Mouse (Mus musculus) retina, adult 2 months (tissue): Measurements from ENCODE around the gene AC161166.1.
A peak's percentile ranks its signal among the peaks of the same experiment; 100 is the strongest.

Source experiments
- DNase-seq: peaks from one replicate; pipeline ENCODE4 v3.0.0-alpha.2; 2012; ENCODE audit warnings: low read depth, low spot score

The AC161166.1 gene

DNA sequence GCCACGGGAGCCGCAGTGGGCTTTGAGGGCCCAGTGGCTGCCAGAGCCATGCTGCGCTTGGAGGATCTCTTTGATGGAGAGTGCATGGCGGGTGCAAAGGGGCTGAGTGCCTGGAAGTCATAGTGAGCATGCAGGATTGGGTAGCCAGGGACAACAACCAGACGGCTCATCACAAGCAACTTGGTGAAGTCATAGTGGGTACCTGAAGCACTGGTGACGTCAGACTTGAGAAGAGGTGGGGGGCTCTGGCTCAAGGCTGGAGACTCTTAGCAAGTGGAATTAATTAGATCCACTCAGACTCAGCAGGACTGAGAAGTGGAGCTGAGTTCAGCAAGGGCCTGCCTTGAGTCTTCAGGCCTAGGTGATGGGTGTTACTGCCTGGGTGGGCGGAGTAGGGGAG is at the start of gene AC161166.1:
TSS of gene AC161166.1 (minus strand) at position 101 of the 400 bp plus-strand sequence.
- DNase-seq: no peak

DNA sequence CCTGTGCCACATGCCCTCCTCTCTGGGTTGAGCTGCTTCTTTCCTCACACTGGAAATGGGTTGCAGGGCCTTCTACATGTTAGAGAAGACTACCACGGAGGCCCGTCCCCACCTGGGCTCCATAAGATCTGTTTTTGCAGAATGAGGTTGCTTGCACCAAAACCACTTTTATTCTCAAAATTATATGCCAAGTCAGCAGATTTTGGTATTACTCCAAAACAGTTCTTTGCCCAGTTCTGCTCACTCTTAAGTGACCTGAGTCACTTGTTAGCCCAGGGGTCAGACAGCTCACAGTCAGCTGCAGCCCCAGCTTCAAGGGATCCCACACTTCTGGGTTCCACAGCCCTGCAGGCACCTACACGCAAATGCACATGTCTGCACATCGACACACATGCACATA is 49.2 kb upstream of the AC161166.1 start:
- DNase-seq: no peak

DNA sequence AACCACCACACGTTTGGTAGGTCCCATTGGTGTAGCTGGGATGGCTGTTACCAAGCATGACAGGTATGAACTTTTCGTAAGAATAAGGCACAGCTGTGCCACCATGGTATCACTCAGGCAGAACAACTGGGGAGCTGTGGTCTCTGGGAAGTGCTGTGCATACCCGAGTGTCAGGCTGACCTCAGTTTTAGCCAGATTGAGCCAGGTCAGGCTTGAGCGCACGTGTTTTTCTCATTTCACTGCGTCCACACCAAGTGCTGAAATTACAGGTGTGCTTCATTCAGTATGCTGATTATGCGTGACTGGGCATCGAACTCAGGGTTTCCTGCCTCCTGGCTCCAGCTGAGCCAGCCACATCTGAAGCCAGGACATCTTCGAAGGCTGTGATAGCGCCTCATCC is 43.5 kb upstream of the AC161166.1 start:
- no peak for DNase-seq

DNA sequence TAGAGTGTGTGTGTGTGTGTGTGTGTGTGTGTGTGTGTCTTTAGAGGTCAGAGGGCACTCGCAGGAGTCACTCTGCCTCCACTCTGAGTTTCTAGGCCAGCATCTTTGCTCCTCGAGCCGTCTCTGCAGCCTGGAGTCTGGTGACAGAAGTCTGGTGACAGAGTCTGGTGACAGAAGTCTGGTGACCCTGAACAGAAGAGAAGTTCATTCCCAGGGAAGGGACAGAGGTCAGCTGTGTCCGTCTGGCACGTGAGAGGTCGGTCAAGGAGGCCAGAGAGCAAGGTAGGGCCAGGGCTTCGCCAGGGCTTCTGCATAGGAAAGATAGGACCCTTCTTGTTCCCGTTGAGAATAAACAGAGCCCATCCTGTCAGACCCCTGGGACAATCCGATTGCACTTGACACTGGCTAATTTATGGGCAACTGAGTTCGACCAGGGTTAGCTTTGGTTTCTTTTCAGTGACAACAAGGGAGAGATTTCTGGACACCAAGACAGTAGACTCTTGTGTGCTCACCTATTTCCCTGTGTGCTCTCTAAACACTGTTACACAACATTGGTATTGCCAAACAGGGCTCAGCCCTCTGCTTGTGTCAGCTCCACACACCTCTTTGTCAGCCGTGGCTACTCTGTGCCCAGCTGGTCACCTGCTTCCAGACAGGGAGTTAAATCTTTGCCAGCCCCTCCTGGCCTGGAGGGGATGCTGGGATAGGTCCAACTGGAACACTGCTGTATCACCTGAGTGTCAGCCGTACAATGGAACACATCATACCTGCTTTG is 39.9 kb upstream of the AC161166.1 start:
- no peak for DNase-seq

DNA sequence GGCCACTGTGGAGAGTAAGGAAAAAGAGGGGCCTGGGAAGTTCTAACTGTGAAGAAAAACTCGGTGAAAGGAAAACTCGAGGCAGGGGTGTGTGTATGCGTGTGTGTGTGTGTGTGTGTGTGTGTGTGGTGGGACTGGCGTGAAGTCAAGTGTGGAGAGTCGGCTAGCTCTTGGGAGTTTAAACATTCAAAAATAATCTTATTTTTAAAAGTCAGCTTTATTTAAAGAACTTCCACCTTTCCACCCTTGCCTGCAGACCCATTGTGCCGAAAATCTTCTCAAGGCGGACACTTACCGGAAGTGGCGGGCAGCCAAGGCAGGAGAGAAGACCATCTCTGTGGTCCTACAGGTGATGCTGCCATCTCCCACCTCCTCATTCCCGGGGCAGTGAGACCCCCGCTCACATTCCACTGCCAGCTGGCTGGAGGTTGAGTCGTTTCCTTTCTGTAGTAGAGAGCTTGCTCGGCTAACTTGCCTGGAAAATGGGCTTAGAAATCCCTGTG is 35.3 kb upstream of the AC161166.1 start:
- DNase-seq: no peak

DNA sequence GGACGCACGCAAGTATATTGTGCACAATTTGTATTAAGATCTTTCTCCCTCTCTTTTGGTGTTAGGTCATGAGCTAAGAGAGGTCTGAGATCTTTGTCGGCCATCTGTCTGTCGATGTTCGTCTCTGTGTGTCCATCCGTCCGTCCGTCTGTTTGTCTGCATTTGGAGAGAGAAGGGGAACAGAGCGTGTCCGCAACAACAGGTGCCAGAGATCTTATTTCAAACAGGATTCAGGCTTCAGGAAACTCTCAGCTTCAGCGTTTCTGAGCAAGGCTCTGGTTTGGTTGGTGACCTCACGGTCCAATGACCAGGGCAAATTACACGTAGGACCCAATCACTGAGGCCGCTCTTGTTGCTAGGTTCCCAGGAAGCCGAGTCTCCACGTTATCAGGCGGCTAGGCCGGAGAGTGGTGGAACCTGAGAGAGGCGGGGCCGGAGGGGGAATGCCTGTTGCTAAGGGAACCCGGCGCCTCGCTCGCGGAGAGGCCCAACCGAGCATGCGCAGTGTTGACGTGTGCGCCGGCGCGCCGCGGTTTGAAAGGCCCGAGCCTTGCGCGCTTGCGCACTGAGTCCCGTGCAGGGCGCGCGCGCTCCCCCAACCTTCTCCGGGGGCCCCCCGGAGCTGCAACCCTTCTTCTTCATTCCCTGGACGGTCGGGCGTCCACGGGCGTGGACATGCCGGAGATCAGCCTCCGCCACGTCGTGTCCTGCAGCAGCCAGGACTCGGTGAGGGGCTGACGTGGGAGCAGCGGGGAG is 34.6 kb upstream of the AC161166.1 start:
- DNase-seq: peak; percentile 97

DNA sequence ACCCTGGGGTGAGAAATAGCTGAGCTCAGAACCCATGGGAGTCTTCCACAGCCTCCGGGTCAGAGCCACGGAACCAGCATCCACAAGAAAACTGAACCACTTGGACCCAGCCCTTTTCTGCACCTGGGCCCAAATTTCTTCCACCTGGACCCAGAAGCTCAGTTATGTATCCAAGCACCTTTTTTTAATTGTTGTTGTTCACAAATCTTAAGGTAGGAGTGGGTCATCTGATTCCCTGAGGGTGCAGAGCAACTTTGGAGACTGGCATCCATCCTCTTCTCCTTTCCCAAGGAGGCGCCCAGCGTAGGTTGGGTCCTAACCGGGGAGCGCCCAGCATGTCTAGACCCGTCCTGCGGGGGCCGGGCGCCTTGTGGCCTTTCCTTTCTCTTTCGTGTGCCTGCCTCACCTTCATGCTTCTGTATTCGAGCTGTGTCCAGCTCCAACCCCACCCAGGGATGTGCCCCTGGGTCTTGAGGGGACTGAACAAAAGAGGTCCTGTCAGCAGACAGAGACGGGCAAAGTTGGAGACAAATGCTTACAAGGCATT is 33.9 kb upstream of the AC161166.1 start, which contains the start of the genes Pinlyp and Xrcc1:
TSS of gene Pinlyp (minus strand) at position 51 of the 547 bp plus-strand sequence.
TSS of gene Xrcc1 (plus strand) at position 222 of the 547 bp plus-strand sequence.
- DNase-seq: no peak

DNA sequence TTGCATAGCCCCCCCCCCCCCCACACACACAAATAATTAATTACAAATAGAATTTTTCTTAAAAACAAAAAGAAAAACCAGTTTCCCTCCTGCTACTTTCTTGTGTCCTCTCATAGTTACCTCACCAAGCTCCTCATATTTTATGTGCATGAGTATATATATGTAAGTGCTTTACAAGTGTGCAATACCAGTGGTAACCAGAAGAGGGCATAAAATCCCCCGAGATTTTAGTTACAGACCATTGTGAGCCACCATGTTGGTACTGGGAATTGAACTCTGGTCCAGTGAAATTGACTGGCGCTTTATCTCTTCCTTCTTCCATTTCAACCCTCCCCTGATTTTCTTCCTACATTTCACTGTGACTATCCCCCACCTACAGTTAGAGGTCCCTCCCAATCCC is 32.3 kb upstream of the AC161166.1 start:
- no peak for DNase-seq

DNA sequence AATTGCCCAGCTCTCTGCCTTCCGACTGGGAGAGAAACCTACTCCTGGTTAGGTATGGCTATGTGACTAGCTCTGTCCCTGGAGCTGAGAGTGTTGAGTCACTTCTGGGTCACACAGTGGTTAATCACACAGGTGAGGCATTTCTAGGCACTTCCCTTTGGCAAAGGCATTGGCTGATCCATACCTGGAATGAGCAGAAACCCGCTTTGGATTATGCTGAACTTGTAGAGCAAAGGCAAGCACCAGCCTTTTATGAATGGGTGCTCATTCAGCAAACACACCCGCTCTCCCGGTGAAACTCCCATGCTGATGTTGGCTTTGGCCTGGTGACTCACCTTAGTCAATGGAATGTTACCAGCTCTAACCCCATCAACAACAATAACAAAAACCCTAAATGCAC is 27.4 kb upstream of the AC161166.1 start:
- DNase-seq: no peak

DNA sequence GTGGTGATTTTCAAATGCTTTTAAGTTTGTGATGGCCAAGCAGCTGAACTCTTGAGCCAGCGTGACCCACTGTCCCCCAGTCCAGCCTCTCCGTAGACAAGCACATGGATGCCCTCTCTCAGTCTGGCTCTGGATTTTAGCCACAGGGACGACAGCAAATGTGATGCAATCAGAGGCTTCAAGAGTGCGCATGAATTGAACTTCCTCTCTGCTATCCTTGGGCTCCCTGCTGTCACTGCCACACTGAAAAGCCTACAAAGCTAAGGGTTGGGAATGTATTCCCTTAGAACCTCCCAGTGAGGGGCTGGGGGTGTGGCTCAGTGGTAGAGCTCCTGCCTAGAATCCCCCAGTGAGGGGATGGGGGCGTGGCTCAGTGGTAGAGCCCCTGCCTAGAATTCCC is 26.4 kb upstream of the AC161166.1 start:
- DNase-seq: no peak

DNA sequence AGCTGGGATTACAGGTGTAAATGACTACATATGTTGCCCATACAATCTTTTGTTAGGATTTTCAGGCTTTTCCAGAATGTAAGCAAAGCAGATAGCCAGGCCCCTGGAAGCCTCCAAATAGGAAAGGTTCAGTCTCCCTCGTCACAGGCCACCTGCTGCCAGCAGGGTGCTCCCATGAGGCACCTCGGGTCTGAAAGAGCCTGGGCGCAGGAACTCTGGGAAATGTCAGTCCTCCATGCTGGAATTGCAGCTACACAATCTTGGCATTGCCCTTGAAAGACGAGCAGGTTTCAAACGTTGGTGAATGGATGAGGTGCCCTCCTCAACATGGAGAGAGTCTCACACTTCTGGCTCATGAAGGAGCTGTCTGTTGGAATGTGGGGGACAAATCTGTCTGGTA is 25.9 kb upstream of the AC161166.1 start:
- DNase-seq: no peak

DNA sequence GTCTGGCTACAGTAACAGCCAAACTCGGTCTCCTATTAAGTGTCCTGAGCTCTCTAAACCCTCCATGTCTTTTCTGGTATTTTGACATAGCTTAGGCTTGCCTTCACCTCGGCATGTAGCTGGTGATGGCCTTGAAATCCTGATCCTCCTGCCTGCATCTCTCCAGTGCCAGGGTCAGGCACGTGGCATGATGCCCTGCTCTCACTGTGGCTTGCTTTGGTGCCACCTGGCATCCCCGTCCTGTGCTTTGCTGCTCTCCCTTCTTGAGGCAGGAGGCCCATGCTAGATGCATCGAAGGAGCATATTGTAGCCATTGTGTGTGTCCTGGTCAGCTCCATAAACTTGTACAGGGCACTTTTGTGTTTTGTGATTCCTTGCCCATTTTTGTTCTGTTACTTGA is 25.3 kb upstream of the AC161166.1 start:
- no peak for DNase-seq

DNA sequence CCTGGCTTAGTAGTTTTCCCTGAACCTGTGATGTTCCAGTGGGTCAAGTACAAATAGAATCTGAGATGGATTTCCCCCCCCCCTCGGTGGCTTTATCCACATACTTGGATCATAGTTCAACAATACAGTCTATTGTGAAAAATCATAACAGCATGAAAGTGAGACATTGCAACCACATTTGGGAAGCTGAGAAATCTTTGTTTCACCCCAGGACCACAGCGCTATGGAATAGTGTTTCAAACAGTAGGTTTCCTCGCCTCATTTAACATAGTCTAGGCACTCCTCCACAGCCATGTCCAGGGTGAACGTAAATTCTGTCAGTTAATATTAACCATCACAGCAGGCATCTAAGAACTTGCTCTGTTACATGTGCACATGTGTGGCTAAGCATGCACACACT is 24.8 kb upstream of the AC161166.1 start:
- no peak for DNase-seq

DNA sequence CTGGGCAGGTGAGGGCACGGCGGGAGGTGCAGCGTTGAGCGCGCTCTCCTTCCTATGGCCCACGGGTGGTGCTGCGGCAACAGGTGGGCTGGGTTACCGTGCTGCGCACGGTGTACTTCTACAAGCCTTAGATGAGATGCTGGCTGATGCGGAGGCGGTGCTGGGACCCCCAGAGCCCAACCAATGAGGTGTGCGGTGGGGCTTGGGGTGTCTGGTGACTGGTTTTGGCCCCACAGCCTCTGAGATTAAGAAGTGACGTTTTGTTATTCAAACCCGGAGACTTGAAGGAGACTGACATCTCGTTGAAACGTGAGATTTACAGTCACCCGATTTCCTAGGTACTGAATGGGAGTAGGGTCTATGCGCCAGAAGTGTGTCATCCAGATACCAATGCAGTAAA is 22.0 kb upstream of the AC161166.1 start:
- no peak for DNase-seq

DNA sequence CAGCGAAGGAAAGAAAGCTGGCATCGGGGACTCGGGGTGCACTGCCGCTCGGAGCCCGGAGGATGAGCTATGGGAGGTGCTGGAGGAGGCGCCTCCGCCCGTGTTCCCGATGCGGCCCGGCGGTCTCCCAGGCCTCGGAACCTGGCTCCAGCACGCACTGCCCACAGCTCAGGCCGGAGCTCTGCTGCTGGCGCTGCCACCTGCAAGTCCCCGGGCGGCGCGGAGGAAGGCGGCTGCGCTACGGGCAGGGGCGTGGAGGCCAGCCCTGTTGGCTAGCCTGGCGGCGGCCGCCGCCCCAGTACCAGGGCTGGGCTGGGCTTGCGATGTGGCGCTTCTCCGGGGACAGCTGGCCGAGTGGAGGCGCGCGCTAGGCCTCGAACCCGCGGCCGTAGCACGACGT is 21.6 kb upstream of the AC161166.1 start:
- no peak for DNase-seq

DNA sequence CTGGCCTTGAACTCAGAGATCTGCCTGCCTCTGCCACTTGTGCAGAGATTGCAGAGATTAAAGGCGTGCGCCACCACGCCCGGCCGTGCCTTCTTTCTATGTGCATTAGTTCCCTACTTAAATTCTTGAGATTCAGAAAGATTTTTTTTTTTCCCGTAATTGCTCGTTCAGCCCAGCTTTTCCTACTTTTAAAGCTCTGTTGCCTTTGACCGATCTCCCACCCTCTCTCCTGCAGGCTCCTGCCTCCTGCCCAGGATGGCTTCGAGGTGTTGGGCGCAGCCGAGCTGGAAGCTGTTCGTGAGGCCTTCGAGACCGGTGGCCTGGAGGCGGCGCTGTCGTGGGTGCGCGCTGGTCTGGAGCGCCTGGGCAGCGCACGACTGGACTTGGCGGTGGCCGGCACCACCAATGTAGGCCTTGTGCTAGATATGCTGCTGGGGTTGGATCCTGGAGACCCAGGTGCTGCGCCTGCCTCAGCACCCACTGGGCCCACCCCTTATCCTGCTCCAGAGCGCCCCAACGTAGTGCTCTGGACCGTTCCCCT is 20.8 kb upstream of the AC161166.1 start:
- no peak for DNase-seq

DNA sequence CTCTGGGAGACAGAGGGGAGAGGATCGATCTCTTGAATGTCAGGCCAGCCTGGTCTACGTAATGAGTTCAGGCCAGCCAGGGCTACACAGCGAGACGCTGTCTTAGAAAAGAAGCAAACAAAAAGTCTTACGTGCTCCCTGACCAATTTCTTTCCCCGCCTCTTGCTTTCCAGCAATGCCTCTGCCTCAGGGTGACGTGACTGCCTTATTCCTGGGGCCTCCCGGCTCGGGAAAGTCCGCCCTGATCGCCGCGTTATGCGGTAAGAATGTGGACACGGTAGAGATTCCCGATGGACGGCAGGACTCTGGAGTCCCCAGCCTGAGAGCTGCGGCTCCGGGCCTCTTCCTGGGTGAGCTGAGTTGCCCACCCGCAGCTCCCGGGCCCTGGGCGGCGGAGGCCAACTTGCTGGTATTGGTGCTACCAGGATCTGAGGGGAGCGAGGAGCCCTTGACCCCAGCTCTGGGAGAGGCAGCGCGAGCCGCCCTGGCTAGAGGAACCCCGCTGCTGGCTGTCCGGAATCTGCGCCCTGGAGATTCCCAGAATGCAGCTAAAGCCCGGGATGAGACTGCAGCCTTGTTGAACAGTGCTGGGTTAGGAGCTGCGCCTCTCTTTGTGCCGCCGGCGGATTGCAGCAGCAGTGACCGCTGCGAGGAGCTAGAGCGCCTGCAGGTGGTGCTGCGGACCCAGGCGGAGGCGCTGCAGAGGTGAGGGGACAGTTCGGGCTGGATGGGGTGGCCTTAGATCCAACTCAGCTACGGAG is 19.1 kb upstream of the AC161166.1 start:
- peak; percentile 38 for DNase-seq

DNA sequence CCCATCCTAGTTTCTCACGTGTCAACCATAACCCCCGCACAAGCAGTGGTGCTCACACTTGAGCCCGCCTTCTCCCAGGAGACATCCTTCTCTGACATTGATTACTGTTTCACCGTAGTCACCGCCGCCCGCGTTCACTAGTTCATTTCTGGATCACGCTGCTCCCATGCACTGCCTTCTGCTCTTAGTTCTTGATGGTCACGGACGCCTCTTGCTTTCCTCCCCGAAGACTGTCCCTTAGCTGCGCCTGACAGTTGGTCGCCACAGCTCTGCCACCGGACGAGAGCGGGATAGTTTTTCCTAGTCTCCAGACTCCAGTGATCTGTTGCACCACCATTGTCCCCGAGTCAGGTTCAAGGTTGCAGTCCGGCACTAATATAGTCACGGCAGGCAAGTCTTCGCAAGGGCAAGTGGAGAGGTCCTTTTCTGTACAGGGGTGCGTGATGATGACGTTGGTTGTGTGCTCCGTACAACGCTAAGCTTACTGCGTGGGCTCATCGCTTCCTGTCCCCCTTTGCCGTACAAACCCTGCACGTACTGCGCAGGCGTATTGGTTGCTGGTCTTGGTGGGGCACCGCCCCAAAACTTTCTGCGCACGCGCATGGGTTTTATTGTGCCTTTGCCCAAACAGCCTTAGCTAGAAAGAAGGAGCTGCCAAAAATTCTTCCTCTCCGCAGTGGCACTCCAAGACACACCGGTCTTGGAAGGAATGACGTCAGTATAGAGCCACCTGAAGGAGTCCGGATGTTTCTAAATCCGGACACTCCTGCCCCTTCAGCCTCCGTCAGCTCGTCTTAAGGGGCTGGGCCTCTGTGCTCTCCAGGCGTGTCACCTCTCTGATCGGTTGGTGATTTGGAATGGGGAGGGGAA is 18.0 kb upstream of the AC161166.1 start, which contains the start of gene Irgq:
TSS of gene Irgq (plus strand) at position 628 of the 870 bp plus-strand sequence.
- peak; percentile 100 for DNase-seq

DNA sequence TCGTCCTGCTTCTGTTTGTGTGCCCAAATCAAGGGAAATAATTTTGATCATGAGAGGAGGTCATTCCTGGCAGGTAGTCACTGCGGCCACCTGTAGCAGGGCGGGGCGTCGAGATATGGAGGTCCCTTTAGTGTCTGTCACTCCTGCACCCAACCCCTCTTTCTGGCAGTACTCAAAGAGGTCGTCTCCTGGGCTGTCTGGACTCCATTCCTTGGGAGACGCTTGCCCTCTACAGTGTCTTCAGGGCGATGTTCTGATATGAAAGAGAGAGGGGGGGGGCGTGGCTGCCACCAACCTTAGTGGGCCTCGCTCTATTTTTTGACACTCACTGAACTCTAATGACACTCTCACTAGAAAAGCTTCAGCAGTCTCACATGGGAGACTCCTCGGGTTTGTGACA is 17.3 kb upstream of the AC161166.1 start:
- DNase-seq: no peak

DNA sequence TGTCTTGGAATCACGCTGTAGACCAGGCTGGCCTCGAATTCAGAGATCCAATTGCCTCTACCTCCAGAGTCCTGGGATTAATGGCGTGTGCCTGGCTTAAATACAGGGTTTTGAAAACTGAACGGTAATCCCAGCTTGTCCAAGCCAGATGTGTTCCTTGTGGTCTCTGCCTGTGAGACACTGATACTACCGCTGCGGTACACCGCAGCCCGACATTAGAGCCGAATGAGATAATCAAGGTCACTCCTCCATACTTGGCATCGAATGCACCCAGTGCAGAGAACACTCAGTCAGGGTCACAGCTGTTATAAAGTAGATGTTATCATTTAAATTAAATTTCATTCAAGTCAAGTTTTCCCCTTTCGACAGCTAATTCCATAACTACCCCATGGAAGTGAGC is 16.6 kb upstream of the AC161166.1 start:
- no peak for DNase-seq
